Mouse (Mus musculus): Measurements from ENCODE around the gene Dnajc12.

- no peak for TF ChIP-seq POLR2A (IDR thresholded peaks at IDR 0.05; ENCODE audit: low read depth, low read length)
- TF ChIP-seq CTCF (conservative IDR thresholded peaks at IDR 0.05 in 1 of 2, IDR thresholded peaks at IDR 0.05 in 1 of 2; ENCODE audit: low read depth in 2 of 2, low read length in 2 of 2): no peak
- no peak for TF ChIP-seq CHD2 (IDR thresholded peaks at IDR 0.05; ENCODE audit: low read length)
- no peak for TF ChIP-seq BHLHE40 (IDR thresholded peaks at IDR 0.05; ENCODE audit: low read depth, low read length)
Measured at GRCm38 (mm10) chr10:63423591-63424474, 41.6 kb downstream of the Dnajc12 start.

All from CH12.LX (cell line).